Mouse (Mus musculus) liver, embryonic 15.5 days (tissue): ENCODE results near the gene Rnf216. TPM values are rescaled to one million over a fixed set of nuclear protein-coding genes. Genes with fewer than 3 reads are reported as not detected.
A peak's percentile ranks its signal among the peaks of the same experiment; 100 is the strongest.

Source experiments
- ATAC-seq: fragments of 200-750 bp; cut with Nextera tagmentation; 2 replicates; pipeline ENCODE4 v1.8.0; 2017; ENCODE audit warnings: moderate number of reproducible peaks, mild to moderate bottlenecking, moderate library complexity; ENCODE audit not compliant: insufficient read depth
- H3K27ac ChIP-seq: fragments of 300-500 bp; sonication (generic); replicated peaks from 2 replicates; pipeline ENCODE4 v1.5.1; 2015; ENCODE audit warnings: mild to moderate bottlenecking, inconsistent platforms
- H3K27me3 ChIP-seq: fragments of 300-500 bp; sonication (generic); 2 replicates; pipeline ENCODE4 v1.6.1; 2015; ENCODE audit warnings: mild to moderate bottlenecking, inconsistent platforms
- H3K36me3 ChIP-seq: fragments of 300-500 bp; sonication (generic); replicated peaks from 2 replicates; pipeline ENCODE4 v1.6.1; 2015; ENCODE audit warnings: moderate library complexity, mild to moderate bottlenecking, inconsistent platforms
- H3K4me1 ChIP-seq: fragments of 300-500 bp; sonication (generic); replicated peaks from 2 replicates; pipeline ENCODE4 v1.6.1; 2015; ENCODE audit warnings: inconsistent platforms
- H3K4me2 ChIP-seq: fragments of 300-500 bp; sonication (generic); 2 replicates; pipeline ENCODE4 v1.6.1; 2015; ENCODE audit warnings: moderate library complexity, mild to moderate bottlenecking, inconsistent platforms
- H3K4me3 ChIP-seq: fragments of 300-500 bp; sonication (generic); replicated peaks from 2 replicates; pipeline ENCODE4 v1.5.1; 2015; ENCODE audit warnings: mild to moderate bottlenecking, inconsistent platforms
- H3K9ac ChIP-seq: fragments of 300-500 bp; sonication (generic); 2 replicates; pipeline ENCODE4 v1.6.1; 2015; ENCODE audit warnings: moderate library complexity, mild to moderate bottlenecking, inconsistent platforms
- H3K9me3 ChIP-seq: fragments of 300-500 bp; sonication (generic); replicated peaks from 2 replicates; pipeline ENCODE4 v1.6.1; 2016; ENCODE audit warnings: inconsistent platforms
- WGBS: fragments of 180-500 bp; shearing (Covaris S2); methylation state at CpG from one replicate; pipeline ENCODE4 v1.1.7; 2015; ENCODE audit warnings: mixed read lengths; ENCODE audit not compliant: insufficient replicate concordance; 5-methylcytosine and 5-hydroxymethylcytosine counted together
- polyA plus RNA-seq: library from polyadenylated mRNA; unstranded; fragments of >200 nt; fragmentation: Nextera tagmentation; extraction: Ambion mirVana; gene quantifications from 2 replicates; pipeline ENCODE4 v1.2.1, GENCODE M21; 2015

Gene Rnf216
- polyA plus RNA-seq, 1 experiment from 2014 or later: 13.9 TPM

- Histone ChIP-seq H3K36me3 (peaks cover 72% of the 10 kb centered on the region), H3K4me2 (no peak overlapping the region), H3K27ac (peak overlapping the region; percentile 67), H3K27me3 (no peaks in the 10 kb centered on the region), H3K4me1 (peaks cover 82% of the 10 kb centered on the region), H3K9ac (no peak overlapping the region), H3K9me3 (no peaks in the 10 kb centered on the region), H3K4me3 (no peak overlapping the region)
- 88% methylated on average over 2 of the region's 2 CpGs for WGBS
- ATAC-seq: no peak
Measured at GRCm38 (mm10) chr5:143065230-143065629, 47.6 kb downstream of the Rnf216 start.

- H3K9me3 ChIP-seq: no peaks in the 10 kb centered on the region
- ATAC-seq: no peak
- H3K4me3 ChIP-seq: no peak overlapping the region
- WGBS: 86% methylated on average over 3 of the region's 3 CpGs
- H3K27me3 ChIP-seq: no peaks in the 10 kb centered on the region
- 0 out of 2 replicates have a peak overlapping the region, but pooled peaks have one; percentile 23 for H3K9ac ChIP-seq
- no peak overlapping the region for H3K4me2 ChIP-seq
- H3K36me3 ChIP-seq: peaks cover 56% of the 10 kb centered on the region
- H3K27ac ChIP-seq: peak overlapping the region; percentile 67
- H3K4me1 ChIP-seq: peaks cover 92% of the 10 kb centered on the region
Measured at GRCm38 (mm10) chr5:143062251-143062650, 50.5 kb downstream of the Rnf216 start.

DNA sequence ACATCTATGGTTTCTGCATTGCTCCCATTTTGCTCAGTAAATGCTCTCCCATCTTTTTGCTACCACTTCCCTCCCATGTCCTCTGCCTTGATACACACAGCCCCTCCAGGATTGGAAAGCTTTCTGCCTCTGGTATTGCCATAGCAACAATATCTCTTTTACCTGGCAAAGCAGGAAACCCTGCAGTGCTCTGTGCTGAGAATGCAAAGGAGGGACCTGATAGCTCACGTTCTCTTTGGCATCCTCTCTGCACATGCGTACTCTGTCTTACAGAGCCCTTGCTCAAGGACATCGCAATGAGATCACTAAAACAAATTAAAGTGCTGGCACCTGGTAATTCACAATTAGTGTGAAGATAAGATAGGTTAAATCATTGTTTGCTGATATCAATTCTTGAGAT is 51.3 kb downstream of the Rnf216 start:
- Histone ChIP-seq H3K9me3 (no peaks in the 10 kb centered on the region), H3K27me3 (no peaks in the 10 kb centered on the region), H3K27ac (peak overlapping the region; percentile 98), H3K36me3 (peaks cover 48% of the 10 kb centered on the region), H3K4me2 (no peak overlapping the region), H3K9ac (peak overlapping the region; percentile 22; the same call in 1 of the 2 replicates), H3K4me1 (peaks cover 92% of the 10 kb centered on the region), H3K4me3 (no peak overlapping the region)
- ATAC-seq: no peak
- 72% methylated on average over 3 of the region's 3 CpGs for WGBS

DNA sequence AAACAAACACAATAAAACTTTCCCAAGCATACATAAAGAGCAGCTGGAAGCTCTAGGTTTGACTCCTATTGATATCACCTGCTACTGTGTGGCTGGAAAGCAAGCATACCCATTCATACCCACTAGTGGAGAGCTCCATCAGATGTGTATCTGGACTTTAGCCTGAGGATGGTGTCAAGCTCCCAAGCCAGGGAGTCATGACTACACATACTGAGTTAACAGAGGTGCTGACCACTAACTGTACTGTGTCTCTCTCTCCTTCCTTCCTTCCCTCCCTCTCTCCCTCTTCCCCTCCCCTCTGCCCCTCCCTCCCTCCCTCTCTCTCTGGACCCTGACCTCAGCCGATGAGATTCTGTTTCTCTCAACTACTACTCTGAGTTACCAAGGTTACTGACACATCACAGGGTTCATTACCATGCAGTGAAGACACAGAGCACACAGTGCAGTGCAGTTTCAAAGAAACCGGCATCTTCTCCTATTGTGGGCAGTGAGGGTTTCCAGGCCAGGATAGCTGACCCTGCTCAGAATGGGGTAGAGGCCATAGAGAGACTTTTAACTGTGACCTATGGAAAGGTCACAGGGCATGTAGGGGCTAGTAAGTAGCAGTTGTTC is 51.9 kb downstream of the Rnf216 start:
- no peak for ATAC-seq
- no peaks in the 10 kb centered on the region for H3K9me3 ChIP-seq
- H3K4me2 ChIP-seq: peak overlapping the region; percentile 64
- H3K36me3 ChIP-seq: peaks cover 48% of the 10 kb centered on the region
- H3K27me3 ChIP-seq: no peaks in the 10 kb centered on the region
- peak overlapping the region; percentile 22 for H3K9ac ChIP-seq
- peak overlapping the region; percentile 98 for H3K27ac ChIP-seq
- peaks cover 92% of the 10 kb centered on the region for H3K4me1 ChIP-seq
- H3K4me3 ChIP-seq: no peak overlapping the region
- WGBS: 40% methylated on average over 2 of the region's 2 CpGs

DNA sequence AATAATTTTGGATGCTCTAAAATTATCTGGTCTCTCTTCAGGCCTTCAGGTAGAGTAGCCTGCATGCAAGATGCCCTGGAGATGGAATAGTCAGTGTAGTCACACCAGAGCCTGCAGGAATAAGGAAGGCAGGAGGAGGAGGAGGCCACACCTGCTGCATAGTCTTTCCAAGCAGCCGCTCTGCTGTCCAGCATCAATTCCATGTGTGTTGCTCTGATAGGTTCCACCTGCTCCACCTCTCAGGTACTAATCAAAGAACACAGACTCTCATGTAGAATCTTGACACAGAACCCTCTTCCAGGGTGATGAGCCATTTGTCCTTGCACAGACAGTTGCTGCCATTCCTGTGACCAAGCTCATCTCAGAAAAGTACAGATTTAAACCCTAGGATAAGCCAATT is 52.8 kb downstream of the Rnf216 start:
- Histone ChIP-seq H3K4me2 (peak overlapping the region; percentile 64), H3K4me1 (peaks cover 90% of the 10 kb centered on the region), H3K27me3 (no peaks in the 10 kb centered on the region), H3K27ac (peak overlapping the region; percentile 98), H3K4me3 (no peak overlapping the region), H3K9ac (0 out of 2 replicates have a peak overlapping the region, but pooled peaks have one; percentile 49), H3K36me3 (peaks cover 41% of the 10 kb centered on the region), H3K9me3 (no peaks in the 10 kb centered on the region)
- WGBS: 37% methylated on average over 1 of the region's 1 CpGs
- ATAC-seq: peak; percentile 56

DNA sequence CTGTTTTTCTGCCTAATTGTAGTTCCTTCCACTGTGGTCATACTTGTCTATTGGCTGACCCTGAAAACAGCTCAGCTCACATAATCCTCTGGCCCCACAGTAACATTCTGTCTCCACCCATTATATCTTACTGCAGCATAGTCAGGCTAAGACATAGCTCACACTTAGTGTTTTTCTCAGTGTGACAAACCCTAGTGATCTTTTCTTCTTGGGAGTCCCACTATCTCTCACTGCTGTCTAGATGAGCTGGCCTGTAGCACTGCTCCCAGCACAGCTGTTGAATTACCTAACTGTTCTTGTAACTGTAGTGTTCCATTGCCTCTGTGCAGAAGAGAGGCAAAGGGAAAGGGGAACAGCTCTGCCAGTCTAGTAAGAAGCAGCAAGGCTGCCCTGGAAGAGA is 53.6 kb downstream of the Rnf216 start:
- H3K4me2 ChIP-seq: peak overlapping the region; percentile 64
- peak overlapping the region; percentile 49 for H3K9ac ChIP-seq

DNA sequence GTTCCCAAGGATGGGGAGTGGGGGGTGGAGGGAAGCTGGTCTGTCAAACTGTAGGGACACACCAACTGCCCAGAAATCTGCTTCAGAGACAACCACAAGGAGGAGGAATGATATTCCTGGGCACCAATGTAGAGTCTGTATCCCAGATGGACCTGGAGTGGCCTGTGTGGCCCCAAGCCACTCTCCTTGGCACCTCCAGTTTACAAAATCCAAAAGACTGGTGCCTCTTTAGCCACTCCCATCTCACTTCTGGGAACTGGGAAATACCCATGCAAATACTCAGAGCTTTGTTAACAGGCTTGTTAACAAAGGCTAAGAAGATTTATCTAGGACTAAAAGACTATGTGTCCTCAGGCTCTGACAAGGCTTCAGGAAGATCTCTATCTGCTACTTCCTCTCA is 54.1 kb downstream of the Rnf216 start:
- peaks cover 32% of the 10 kb centered on the region for H3K36me3 ChIP-seq
- H3K9me3 ChIP-seq: no peaks in the 10 kb centered on the region
- peak overlapping the region; percentile 49 for H3K9ac ChIP-seq
- H3K4me3 ChIP-seq: peak overlapping the region; percentile 17
- no peaks in the 10 kb centered on the region for H3K27me3 ChIP-seq
- peaks cover 96% of the 10 kb centered on the region for H3K4me1 ChIP-seq
- peak overlapping the region; percentile 64 for H3K4me2 ChIP-seq
- ATAC-seq: peak; percentile 57
- peak overlapping the region; percentile 98 for H3K27ac ChIP-seq

More for the DNA sequence above, 53.6 kb downstream of the Rnf216 start:
- Histone ChIP-seq H3K36me3 (peaks cover 33% of the 10 kb centered on the region), H3K4me3 (no peak overlapping the region; the same call in 1 of the 2 replicates), H3K9me3 (no peaks in the 10 kb centered on the region), H3K4me1 (peaks cover 93% of the 10 kb centered on the region), H3K27me3 (no peaks in the 10 kb centered on the region), H3K27ac (peak overlapping the region; percentile 98)
- ATAC-seq: peak; percentile 75

DNA sequence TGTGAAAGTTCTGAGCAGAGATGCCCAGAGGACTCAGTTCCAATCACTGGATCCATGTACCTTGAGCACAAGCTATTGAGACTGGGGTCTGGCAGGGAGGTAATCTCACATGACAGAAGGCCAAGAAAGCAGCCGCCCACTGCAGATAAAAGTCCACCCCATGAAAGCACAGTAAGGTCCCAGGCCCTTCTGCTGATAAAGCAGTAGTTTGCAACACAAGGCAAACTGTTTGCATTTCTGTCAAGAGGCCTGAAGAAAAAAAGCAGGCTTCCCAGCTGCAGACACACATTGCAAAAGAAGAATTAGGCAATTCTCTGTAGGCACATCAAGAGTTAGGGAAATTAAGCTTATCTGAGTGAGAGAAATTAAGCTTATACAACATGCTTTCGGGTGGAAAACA is 54.6 kb downstream of the Rnf216 start:
- Histone ChIP-seq H3K4me2 (peak overlapping the region; percentile 64), H3K27me3 (no peaks in the 10 kb centered on the region), H3K9ac (peak overlapping the region; percentile 49), H3K4me3 (peak overlapping the region; percentile 17), H3K4me1 (peaks cover 98% of the 10 kb centered on the region), H3K27ac (peak overlapping the region; percentile 98), H3K36me3 (peaks cover 31% of the 10 kb centered on the region), H3K9me3 (no peaks in the 10 kb centered on the region)
- WGBS: 2% methylated on average over 2 of the region's 2 CpGs
- ATAC-seq: peak; percentile 76

- ATAC-seq: no peak
- Histone ChIP-seq H3K4me3 (no peak overlapping the region), H3K36me3 (peaks cover 26% of the 10 kb centered on the region), H3K4me2 (peak overlapping the region; percentile 64), H3K27me3 (no peaks in the 10 kb centered on the region), H3K27ac (peak overlapping the region; percentile 98), H3K9ac (peak overlapping the region; percentile 31), H3K4me1 (peaks cover 98% of the 10 kb centered on the region), H3K9me3 (no peaks in the 10 kb centered on the region)
- 21% methylated on average over 1 of the region's 1 CpGs for WGBS
Measured at GRCm38 (mm10) chr5:143057753-143058152, 55.0 kb downstream of the Rnf216 start.

- 70% methylated on average over 4 of the region's 4 CpGs for whole genome bisulfite sequencing
- Histone ChIP-seq H3K9me3 (no peaks in the 10 kb centered on the region), H3K9ac (peak overlapping the region; percentile 9; the same call in 1 of the 2 replicates), H3K27me3 (no peaks in the 10 kb centered on the region), H3K4me1 (peaks cover 98% of the 10 kb centered on the region), H3K36me3 (peaks cover 26% of the 10 kb centered on the region), H3K27ac (peak overlapping the region; percentile 98), H3K4me3 (no peak overlapping the region), H3K4me2 (peak overlapping the region; percentile 23)
- ATAC-seq: no peak
Measured at GRCm38 (mm10) chr5:143056191-143056880, 56.5 kb downstream of the Rnf216 start.

- Histone ChIP-seq H3K4me2 (peak overlapping the region; percentile 23), H3K27me3 (no peaks in the 10 kb centered on the region), H3K4me1 (peaks cover 98% of the 10 kb centered on the region), H3K9me3 (no peaks in the 10 kb centered on the region), H3K36me3 (peaks cover 32% of the 10 kb centered on the region), H3K9ac (peak overlapping the region; percentile 9), H3K27ac (peak overlapping the region; percentile 98), H3K4me3 (no peak overlapping the region)
- ATAC-seq: no peak
- 3% methylated on average over 3 of the region's 3 CpGs for WGBS
Measured at GRCm38 (mm10) chr5:143055501-143056125, 57.2 kb downstream of the Rnf216 start.
